Mouse (Mus musculus) stomach, postnatal 0 days (tissue): Measurements from ENCODE around the gene Nckap5.

ENCODE experiments used
- CTCF ChIP-seq: IDR thresholded peaks from 2 replicates; pipeline ENCODE4 v1.5.1; 2016; ENCODE audit warnings: antibody characterized with exemption, low read depth, mild to moderate bottlenecking, moderate library complexity
- EP300 ChIP-seq: optimal IDR thresholded peaks from 2 replicates; pipeline ENCODE3; 2016; ENCODE audit warnings: antibody characterized with exemption

- TF ChIP-seq EP300: no peak
- TF ChIP-seq CTCF: no peak
These were observed 327.9 kb downstream of the Nckap5 start for GRCm38 (mm10) chr1:126502741-126503140.
